Mouse (Mus musculus) heart, embryonic 11.5 days (tissue): ENCODE measurements at regions not wholly inside any gene's neighbourhood (a gene's known extent, or its start where the extent isn't known, plus 50 kb on each side); places are given as distances from the start of the nearest gene placed in this dataset.
A peak's percentile ranks its signal among the peaks of the same experiment; 100 is the strongest.

Source experiments
- ATAC-seq: fragments of 200-750 bp; cut with Nextera tagmentation; replicated peaks from 2 replicates; pipeline ENCODE4 v1.8.0; 2017; ENCODE audit warnings: moderate library complexity; ENCODE audit not compliant: insufficient number of reproducible peaks, low FRiP score, low TSS enrichment
- H3K27ac ChIP-seq: fragments of 300-500 bp; sonication (generic); 2 replicates; pipeline ENCODE4 v1.5.1; 2014; ENCODE audit warnings: mild to moderate bottlenecking, low read depth, low read length
- H3K27me3 ChIP-seq: fragments of 300-500 bp; sonication (generic); 2 replicates; pipeline ENCODE4 v1.6.1; 2014; ENCODE audit warnings: mild to moderate bottlenecking, low read length, mixed read lengths; ENCODE audit not compliant: control insufficient read depth, insufficient read depth
- H3K36me3 ChIP-seq: fragments of 300-500 bp; sonication (generic); 2 replicates; pipeline ENCODE4 v1.6.1; 2014; ENCODE audit warnings: mild to moderate bottlenecking, low read length, moderate library complexity, mixed read lengths; ENCODE audit not compliant: control insufficient read depth, insufficient read depth
- H3K4me1 ChIP-seq: fragments of 300-500 bp; sonication (generic); 2 replicates; pipeline ENCODE4 v1.6.1; 2014; ENCODE audit warnings: low read length; ENCODE audit not compliant: control insufficient read depth, insufficient read depth
- H3K4me2 ChIP-seq: fragments of 300-500 bp; sonication (generic); 2 replicates; pipeline ENCODE4 v1.6.1; 2014; ENCODE audit warnings: mild to moderate bottlenecking, moderate library complexity
- H3K4me3 ChIP-seq: fragments of 300-500 bp; sonication (generic); 2 replicates; pipeline ENCODE4 v1.5.1; 2014; ENCODE audit warnings: low read depth, low read length
- H3K9ac ChIP-seq: fragments of 300-500 bp; sonication (generic); 2 replicates; pipeline ENCODE4 v1.6.1; 2014; ENCODE audit warnings: mild to moderate bottlenecking, low read depth, low read length, moderate library complexity
- H3K9me3 ChIP-seq: fragments of 300-500 bp; sonication (generic); replicated peaks from 2 replicates; pipeline ENCODE4 v1.6.1; 2016; ENCODE audit warnings: low read length; ENCODE audit not compliant: control insufficient read depth
- WGBS: fragments of 180-500 bp; shearing (Covaris S2); extraction: QIAGEN DNeasy Blood & Tissue Kit; methylation state at CpG from one replicate; pipeline ENCODE4 v1.1.7; 2014; ENCODE audit not compliant: insufficient replicate concordance; 5-methylcytosine and 5-hydroxymethylcytosine counted together

DNA sequence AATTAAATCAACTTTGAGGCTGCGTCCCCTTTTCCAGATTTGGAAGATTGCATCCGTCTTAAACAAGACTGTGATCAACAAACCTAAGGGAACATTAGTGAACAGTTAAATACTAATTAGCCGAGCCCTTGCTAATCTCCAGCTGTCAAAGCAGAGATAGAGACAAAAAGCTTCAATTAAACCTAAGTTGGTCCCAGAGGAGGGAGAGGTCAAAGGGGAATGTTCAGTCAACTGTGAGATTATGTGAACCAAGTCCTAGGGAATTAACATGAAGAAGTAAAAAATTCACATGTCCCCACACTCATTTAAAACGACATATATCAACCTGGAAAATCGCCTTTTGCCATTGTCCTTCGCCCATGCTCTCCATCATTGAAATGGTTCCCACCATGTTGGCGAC, 59.7 kb upstream of the Tbx20 start:
- Histone ChIP-seq H3K27ac (no peak overlapping the region), H3K27me3 (no peaks in the 10 kb centered on the region), H3K4me3 (no peak overlapping the region), H3K4me2 (no peak overlapping the region), H3K9ac (no peak overlapping the region), H3K36me3 (no peaks in the 10 kb centered on the region), H3K4me1 (peaks cover 2% of the 10 kb centered on the region; the same call in 1 of the 2 replicates), H3K9me3 (no peaks in the 10 kb centered on the region)
- 59% methylated on average over 7 of the region's 7 CpGs for WGBS
- no peak for ATAC-seq

DNA sequence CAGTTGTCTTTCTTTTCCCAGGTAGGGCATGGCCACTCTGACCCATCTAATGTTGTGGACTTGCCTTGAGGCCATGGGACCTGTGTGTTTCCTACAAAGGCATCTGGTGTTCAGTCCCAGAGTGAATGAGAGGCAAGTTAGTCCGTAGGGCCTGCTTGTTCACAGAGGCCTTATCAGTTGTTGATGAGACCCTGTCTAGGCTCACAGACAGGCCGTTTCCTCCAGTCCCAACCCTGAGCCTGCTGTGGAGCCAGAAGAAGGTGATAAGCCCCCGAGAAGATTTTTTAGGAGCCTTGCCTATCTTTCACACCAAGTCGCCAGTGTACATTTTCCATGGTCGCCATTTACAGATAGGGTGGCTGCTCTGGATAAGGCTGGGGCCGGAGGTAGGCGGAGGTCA, 74.1 kb upstream of the Tbx20 start:
- H3K27ac ChIP-seq, result peak overlapping the region; percentile 50; the same call in 1 of the 2 replicates
- H3K4me3 ChIP-seq, result no peak overlapping the region
- peak overlapping the region; percentile 27 for H3K4me2 ChIP-seq
- peak; percentile 79 for ATAC-seq
- no peak overlapping the region for H3K9ac ChIP-seq
- no peaks in the 10 kb centered on the region for H3K36me3 ChIP-seq
- peaks cover 14% of the 10 kb centered on the region for H3K4me1 ChIP-seq
- no peaks in the 10 kb centered on the region for H3K9me3 ChIP-seq
- no peaks in the 10 kb centered on the region for H3K27me3 ChIP-seq
- 12% methylated on average over 7 of the region's 7 CpGs for WGBS

DNA sequence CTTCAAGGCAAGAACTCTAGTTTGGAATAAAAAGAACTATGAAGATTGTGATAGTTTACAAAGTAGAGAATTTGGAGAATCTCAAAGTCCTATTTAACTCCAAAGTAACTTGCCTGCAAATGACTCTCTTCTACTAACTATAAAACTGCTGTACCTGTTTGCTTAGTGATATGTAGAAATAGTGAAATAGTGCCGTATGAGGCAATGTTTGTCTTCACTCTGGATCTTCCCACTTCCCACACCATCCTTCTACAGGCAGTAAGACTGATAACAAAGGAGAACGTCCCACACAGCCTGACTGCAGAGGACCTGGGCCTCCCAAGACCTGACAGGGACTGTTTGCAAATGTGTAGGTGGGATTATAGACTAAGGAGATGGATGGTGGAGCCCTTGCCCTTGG, 85.4 kb upstream of the Tbx20 start:
- peaks cover 11% of the 10 kb centered on the region; the same call in 1 of the 2 replicates for H3K4me1 ChIP-seq
- ATAC-seq, result no peak
- no peak overlapping the region for H3K4me2 ChIP-seq
- H3K27ac ChIP-seq, result no peak overlapping the region
- H3K36me3 ChIP-seq, result no peaks in the 10 kb centered on the region
- no peak overlapping the region for H3K9ac ChIP-seq
- no peaks in the 10 kb centered on the region for H3K9me3 ChIP-seq
- WGBS, result 41% methylated on average over 2 of the region's 2 CpGs
- H3K4me3 ChIP-seq, result no peak overlapping the region
- no peaks in the 10 kb centered on the region for H3K27me3 ChIP-seq

DNA sequence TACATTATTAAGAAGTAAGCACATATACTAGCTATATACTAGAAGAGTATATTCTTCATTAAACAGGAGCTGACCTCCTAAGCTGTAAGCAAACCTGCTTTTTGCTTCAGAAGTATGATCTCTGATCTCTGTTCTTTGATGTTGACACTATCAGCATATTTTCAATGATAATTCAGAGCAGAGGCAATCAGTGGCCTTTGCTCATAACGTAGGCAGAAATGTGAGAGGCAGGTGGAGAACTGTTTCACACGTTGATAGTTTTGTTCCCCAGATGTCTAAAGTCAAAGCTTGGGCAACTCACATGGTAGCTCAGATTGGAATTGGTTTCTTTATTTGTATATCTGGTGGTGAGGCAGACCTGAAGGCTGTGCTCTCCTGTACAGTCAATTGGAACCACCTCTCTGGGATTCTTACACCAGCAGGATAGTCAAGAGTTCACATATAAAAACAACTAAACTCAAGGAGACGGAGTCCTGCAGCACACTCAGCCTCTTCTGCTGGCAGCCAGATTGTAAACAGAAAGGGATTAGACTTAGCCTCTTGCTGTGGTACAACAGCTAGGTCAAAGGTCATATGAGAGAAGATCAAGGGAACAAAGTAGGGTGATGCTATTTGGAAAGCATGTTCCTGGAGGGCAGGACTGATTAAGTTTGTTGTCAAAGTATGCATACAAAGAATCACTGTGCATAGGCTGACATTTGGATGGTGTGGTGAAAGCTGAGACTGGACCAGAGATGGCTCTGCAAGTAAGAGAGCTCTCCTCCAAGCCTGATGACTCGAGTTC, 92.5 kb upstream of the Tbx20 start:
- Histone ChIP-seq H3K4me1 (no peaks in the 10 kb centered on the region), H3K27ac (no peak overlapping the region), H3K9ac (no peak overlapping the region), H3K4me2 (no peak overlapping the region), H3K27me3 (no peaks in the 10 kb centered on the region), H3K36me3 (no peaks in the 10 kb centered on the region), H3K9me3 (no peaks in the 10 kb centered on the region), H3K4me3 (no peak overlapping the region)
- WGBS, result 59% methylated on average over 4 of the region's 4 CpGs
- ATAC-seq, result no peak

DNA sequence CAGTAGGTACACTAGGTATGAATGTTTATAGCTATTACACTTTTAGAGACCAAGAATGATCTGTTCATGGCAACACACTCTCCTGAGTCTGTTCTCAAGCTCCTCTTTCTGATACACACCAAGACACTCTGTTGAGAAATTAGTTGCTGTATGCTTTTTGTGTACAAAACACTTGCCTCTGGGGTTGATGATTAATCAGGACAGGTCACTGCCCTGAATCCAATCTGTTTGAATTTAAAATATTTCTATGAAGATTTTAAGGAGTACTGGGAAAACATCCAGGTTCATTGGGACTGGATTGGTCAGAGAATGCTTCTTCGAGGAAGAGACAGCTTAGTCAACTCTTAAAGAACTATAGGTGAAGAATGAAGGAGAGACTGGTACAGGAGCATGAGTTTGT, 94.6 kb upstream of the Tbx20 start:
- H3K36me3 ChIP-seq, result no peaks in the 10 kb centered on the region
- H3K4me3 ChIP-seq, result no peak overlapping the region
- WGBS, result 81% methylated on average over 1 of the region's 1 CpGs
- H3K9ac ChIP-seq, result no peak overlapping the region
- no peak for ATAC-seq
- no peak overlapping the region for H3K4me2 ChIP-seq
- no peak overlapping the region for H3K27ac ChIP-seq
- no peaks in the 10 kb centered on the region for H3K9me3 ChIP-seq
- 0 out of 2 replicates have a peak, but pooled peaks cover 2% of the 10 kb centered on the region for H3K4me1 ChIP-seq
- no peaks in the 10 kb centered on the region for H3K27me3 ChIP-seq

DNA sequence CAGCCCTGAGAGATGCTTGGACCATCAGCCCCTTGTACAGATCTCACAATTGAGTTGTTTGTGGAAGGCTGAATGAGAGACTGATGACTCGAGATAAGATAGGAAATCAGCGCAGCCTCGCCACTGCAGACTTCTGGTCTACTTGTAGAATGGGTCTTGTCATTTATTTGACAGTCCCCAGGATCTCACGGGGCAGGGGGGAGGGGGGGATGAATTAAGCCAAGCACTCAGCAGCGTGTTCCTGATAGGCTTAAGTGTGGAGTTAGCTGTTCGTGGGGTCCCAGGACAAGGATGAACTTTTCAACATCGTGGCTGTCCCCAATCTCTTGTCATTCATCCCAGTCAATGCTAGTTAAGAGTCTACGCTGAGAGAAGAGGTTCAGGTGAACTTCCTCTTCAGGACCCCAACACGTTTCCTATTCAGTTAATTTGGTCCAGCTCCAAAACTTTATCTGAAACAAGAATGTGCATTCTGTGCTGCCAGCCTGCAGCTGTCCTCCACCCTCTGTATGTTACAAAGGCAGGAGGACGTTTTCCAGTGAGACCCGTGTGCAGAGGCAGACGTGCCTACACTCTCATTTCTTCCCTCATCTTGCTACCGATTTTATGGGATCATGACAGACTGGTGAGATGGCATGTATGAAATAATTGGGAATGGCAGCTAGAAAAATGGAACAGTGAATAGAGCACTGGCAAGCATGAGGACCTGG, 100.5 kb upstream of the Tbx20 start:
- ATAC-seq, result no peak
- H3K27ac ChIP-seq, result no peak overlapping the region
- H3K4me2 ChIP-seq, result peak overlapping the region; percentile 29; the same call in 1 of the 2 replicates

DNA sequence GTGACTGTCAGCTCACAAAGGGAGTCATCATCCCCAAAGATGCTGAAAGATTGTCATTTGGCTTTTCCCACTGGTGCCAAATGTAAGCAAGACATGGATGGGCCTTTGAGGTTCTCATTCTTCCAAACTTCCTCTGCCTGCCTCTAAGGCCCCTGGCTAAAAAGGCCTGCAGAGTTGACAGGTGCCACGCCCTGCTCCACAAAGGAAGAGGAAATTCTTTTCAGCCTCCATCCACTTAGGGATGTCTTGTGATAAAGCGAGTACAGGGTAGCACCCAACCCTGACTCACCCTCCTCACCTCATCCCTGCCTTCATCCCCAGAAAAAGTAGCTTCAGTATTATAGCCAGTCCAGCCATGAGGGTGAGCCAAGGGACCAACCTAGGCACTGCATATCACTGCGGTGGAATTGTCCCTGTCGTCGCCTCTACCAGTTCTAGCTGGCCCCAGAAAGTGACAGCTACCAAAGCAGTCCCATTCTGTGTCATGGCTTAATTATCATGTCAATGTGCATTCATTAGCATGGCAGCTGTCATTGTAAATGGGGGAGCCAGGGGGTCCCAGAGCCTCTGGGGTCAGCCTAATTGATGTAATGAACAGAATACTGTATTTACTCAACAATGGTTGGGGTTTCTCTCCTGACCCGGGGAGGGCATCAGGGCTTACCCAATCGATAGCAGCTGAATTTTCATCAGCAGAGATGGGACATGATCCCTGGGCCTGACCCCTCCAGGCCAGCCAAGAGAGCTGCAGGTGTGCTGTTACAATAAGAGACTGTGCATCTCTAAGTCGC, 104.5 kb upstream of the Tbx20 start:
- Histone ChIP-seq H3K27me3 (no peaks in the 10 kb centered on the region), H3K27ac (no peak overlapping the region), H3K4me3 (no peak overlapping the region), H3K4me1 (peaks cover 29% of the 10 kb centered on the region), H3K36me3 (no peaks in the 10 kb centered on the region), H3K9ac (no peak overlapping the region), H3K4me2 (no peak overlapping the region), H3K9me3 (no peaks in the 10 kb centered on the region)
- 46% methylated on average over 8 of the region's 8 CpGs for WGBS
- ATAC-seq, result no peak

More for the DNA sequence above, 100.5 kb upstream of the Tbx20 start:
- Histone ChIP-seq H3K36me3 (no peaks in the 10 kb centered on the region), H3K27me3 (no peaks in the 10 kb centered on the region), H3K9me3 (no peaks in the 10 kb centered on the region), H3K4me1 (peaks cover 29% of the 10 kb centered on the region), H3K9ac (no peak overlapping the region), H3K4me3 (no peak overlapping the region)
- WGBS, result 14% methylated on average over 13 of the region's 13 CpGs

DNA sequence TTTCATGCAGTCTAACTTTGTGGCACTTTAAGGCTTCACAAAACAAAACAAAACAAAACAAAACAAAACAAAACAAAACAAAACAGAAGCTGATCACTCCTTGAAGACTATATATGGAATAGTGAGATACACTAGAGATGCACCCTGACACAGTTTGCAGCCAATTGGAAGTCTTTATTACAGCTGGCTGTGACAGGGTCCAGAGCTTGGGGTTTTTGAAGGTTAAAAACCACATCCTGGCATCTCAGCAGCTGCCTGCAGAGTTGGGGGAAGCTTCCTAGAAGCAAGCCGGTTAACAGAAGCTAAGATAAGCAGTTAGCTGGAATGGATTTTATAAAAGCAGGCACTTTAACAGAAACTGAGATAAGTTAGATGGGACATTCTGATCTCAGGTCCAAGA, 105.6 kb upstream of the Tbx20 start:
- Histone ChIP-seq H3K9ac (no peak overlapping the region), H3K4me1 (peaks cover 19% of the 10 kb centered on the region), H3K4me3 (no peak overlapping the region), H3K4me2 (no peak overlapping the region), H3K9me3 (no peaks in the 10 kb centered on the region), H3K27me3 (no peaks in the 10 kb centered on the region), H3K36me3 (no peaks in the 10 kb centered on the region), H3K27ac (no peak overlapping the region)
- ATAC-seq, result no peak
- 19% methylated on average over 1 of the region's 1 CpGs for WGBS
